Mouse (Mus musculus): ENCODE measurements around the gene Mansc4. TPM values are rescaled to one million over a fixed set of nuclear protein-coding genes. Genes with fewer than 3 reads are reported as not detected.

Gene Mansc4
- polyA plus RNA-seq, 1 experiment from 2014 or later: 6.1 TPM

- ATAC-seq (ENCODE audit: low FRiP score, low TSS enrichment): no peak
- Histone ChIP-seq H3K4me3 (ENCODE audit: low read length) (no peak overlapping the region), H3K27ac (ENCODE audit: low read depth, low read length) (no peak overlapping the region), H3K36me3 (ENCODE audit: control insufficient read depth, insufficient read depth, low read length) (peaks cover 67% of the 10 kb centered on the region), H3K9me3 (ENCODE audit: control insufficient read depth, low read length) (no peaks in the 10 kb centered on the region), H3K9ac (ENCODE audit: low read depth, low read length) (no peak overlapping the region), H3K4me1 (ENCODE audit: control insufficient read depth, insufficient read depth, low read length) (no peaks in the 10 kb centered on the region), H3K27me3 (ENCODE audit: control insufficient read depth, insufficient read depth, low read length) (no peaks in the 10 kb centered on the region), H3K4me2 (replicated peaks; ENCODE audit: low read depth, low read length) (no peak overlapping the region)
- WGBS: 76% methylated on average over 7 of the region's 7 CpGs
Observed at GRCm38 (mm10) chr6:147062694-147063093, 24.1 kb downstream of the Mansc4 start.

GRCm38 (mm10) chr6:147062034-147062433, 24.8 kb downstream of the Mansc4 start:
- H3K9ac ChIP-seq (ENCODE audit: low read depth, low read length): no peak overlapping the region
- H3K27me3 ChIP-seq (ENCODE audit: control insufficient read depth, insufficient read depth, low read length): no peaks in the 10 kb centered on the region
- no peak overlapping the region for H3K4me2 ChIP-seq (replicated peaks; ENCODE audit: low read depth, low read length)
- H3K4me1 ChIP-seq (ENCODE audit: control insufficient read depth, insufficient read depth, low read length): no peaks in the 10 kb centered on the region
- H3K4me3 ChIP-seq (ENCODE audit: low read length): no peak overlapping the region
- H3K27ac ChIP-seq (ENCODE audit: low read depth, low read length): no peak overlapping the region
- no peaks in the 10 kb centered on the region for H3K9me3 ChIP-seq (ENCODE audit: control insufficient read depth, low read length)
- WGBS: 70% methylated on average over 7 of the region's 7 CpGs
- ATAC-seq (ENCODE audit: low FRiP score, low TSS enrichment): no peak
- H3K36me3 ChIP-seq (ENCODE audit: control insufficient read depth, insufficient read depth, low read length): peaks cover 62% of the 10 kb centered on the region

GRCm38 (mm10) chr6:147061630-147062029, 25.2 kb downstream of the Mansc4 start:
- Histone ChIP-seq H3K4me2 (replicated peaks; ENCODE audit: low read depth, low read length) (no peak overlapping the region), H3K9ac (ENCODE audit: low read depth, low read length) (no peak overlapping the region), H3K4me3 (ENCODE audit: low read length) (no peak overlapping the region), H3K27ac (ENCODE audit: low read depth, low read length) (no peak overlapping the region), H3K27me3 (ENCODE audit: control insufficient read depth, insufficient read depth, low read length) (no peaks in the 10 kb centered on the region), H3K4me1 (ENCODE audit: control insufficient read depth, insufficient read depth, low read length) (no peaks in the 10 kb centered on the region), H3K36me3 (ENCODE audit: control insufficient read depth, insufficient read depth, low read length) (peaks cover 61% of the 10 kb centered on the region), H3K9me3 (ENCODE audit: control insufficient read depth, low read length) (no peaks in the 10 kb centered on the region)
- no peak for ATAC-seq (ENCODE audit: low FRiP score, low TSS enrichment)
- WGBS: 90% methylated on average over 9 of the region's 9 CpGs

- H3K4me1 ChIP-seq (ENCODE audit: control insufficient read depth, insufficient read depth, low read length): no peaks in the 10 kb centered on the region
- H3K9ac ChIP-seq (ENCODE audit: low read depth, low read length): no peak overlapping the region
- H3K4me2 ChIP-seq (replicated peaks; ENCODE audit: low read depth, low read length): no peak overlapping the region
- 65% methylated on average over 7 of the region's 7 CpGs for WGBS
- no peaks in the 10 kb centered on the region for H3K27me3 ChIP-seq (ENCODE audit: control insufficient read depth, insufficient read depth, low read length)
- no peak overlapping the region for H3K27ac ChIP-seq (ENCODE audit: low read depth, low read length)
- no peak for ATAC-seq (ENCODE audit: low FRiP score, low TSS enrichment)
- no peaks in the 10 kb centered on the region for H3K9me3 ChIP-seq (ENCODE audit: control insufficient read depth, low read length)
- no peak overlapping the region for H3K4me3 ChIP-seq (ENCODE audit: low read length)
- peaks cover 65% of the 10 kb centered on the region for H3K36me3 ChIP-seq (ENCODE audit: control insufficient read depth, insufficient read depth, low read length)
Observed at GRCm38 (mm10) chr6:147059326-147059725, 27.5 kb downstream of the Mansc4 start.

GRCm38 (mm10) chr6:147055374-147055977, 31.4 kb downstream of the Mansc4 start:
- WGBS: 56% methylated on average over 10 of the region's 10 CpGs
- ATAC-seq (ENCODE audit: low FRiP score, low TSS enrichment): peak; percentile 86
- H3K36me3 ChIP-seq (ENCODE audit: control insufficient read depth, insufficient read depth, low read length): peaks cover 57% of the 10 kb centered on the region

GRCm38 (mm10) chr6:147053785-147054646, 32.8 kb downstream of the Mansc4 start:
- no peak for ATAC-seq (ENCODE audit: low FRiP score, low TSS enrichment)
- Histone ChIP-seq H3K9ac (ENCODE audit: low read depth, low read length) (no peak overlapping the region), H3K36me3 (ENCODE audit: control insufficient read depth, insufficient read depth, low read length) (peaks cover 65% of the 10 kb centered on the region), H3K27ac (ENCODE audit: low read depth, low read length) (no peak overlapping the region), H3K4me2 (replicated peaks; ENCODE audit: low read depth, low read length) (no peak overlapping the region), H3K4me3 (ENCODE audit: low read length) (no peak overlapping the region), H3K9me3 (ENCODE audit: control insufficient read depth, low read length) (no peaks in the 10 kb centered on the region), H3K4me1 (ENCODE audit: control insufficient read depth, insufficient read depth, low read length) (no peaks in the 10 kb centered on the region), H3K27me3 (ENCODE audit: control insufficient read depth, insufficient read depth, low read length) (no peaks in the 10 kb centered on the region)
- 76% methylated on average over 19 of the region's 19 CpGs for WGBS

More at GRCm38 (mm10) chr6:147055374-147055977, 31.4 kb downstream of the Mansc4 start:
- Histone ChIP-seq H3K4me3 (ENCODE audit: low read length) (no peak overlapping the region), H3K4me2 (replicated peaks; ENCODE audit: low read depth, low read length) (no peak overlapping the region), H3K27me3 (ENCODE audit: control insufficient read depth, insufficient read depth, low read length) (no peaks in the 10 kb centered on the region), H3K27ac (ENCODE audit: low read depth, low read length) (no peak overlapping the region), H3K9me3 (ENCODE audit: control insufficient read depth, low read length) (no peaks in the 10 kb centered on the region), H3K4me1 (ENCODE audit: control insufficient read depth, insufficient read depth, low read length) (no peaks in the 10 kb centered on the region), H3K9ac (ENCODE audit: low read depth, low read length) (no peak overlapping the region)

GRCm38 (mm10) chr6:147052440-147052839, 34.4 kb downstream of the Mansc4 start:
- H3K36me3 ChIP-seq (ENCODE audit: control insufficient read depth, insufficient read depth, low read length): peaks cover 68% of the 10 kb centered on the region
- no peaks in the 10 kb centered on the region for H3K9me3 ChIP-seq (ENCODE audit: control insufficient read depth, low read length)
- ATAC-seq (ENCODE audit: low FRiP score, low TSS enrichment): no peak
- H3K4me1 ChIP-seq (ENCODE audit: control insufficient read depth, insufficient read depth, low read length): no peaks in the 10 kb centered on the region
- H3K27me3 ChIP-seq (ENCODE audit: control insufficient read depth, insufficient read depth, low read length): no peaks in the 10 kb centered on the region
- no peak overlapping the region for H3K27ac ChIP-seq (ENCODE audit: low read depth, low read length)
- no peak overlapping the region for H3K9ac ChIP-seq (ENCODE audit: low read depth, low read length)
- 95% methylated on average over 9 of the region's 9 CpGs for WGBS
- no peak overlapping the region for H3K4me2 ChIP-seq (replicated peaks; ENCODE audit: low read depth, low read length)
- no peak overlapping the region for H3K4me3 ChIP-seq (ENCODE audit: low read length)

- ATAC-seq (ENCODE audit: low FRiP score, low TSS enrichment): no peak
- H3K4me2 ChIP-seq (replicated peaks; ENCODE audit: low read depth, low read length): no peak overlapping the region
- H3K27ac ChIP-seq (ENCODE audit: low read depth, low read length): no peak overlapping the region
- peaks cover 70% of the 10 kb centered on the region for H3K36me3 ChIP-seq (ENCODE audit: control insufficient read depth, insufficient read depth, low read length)
- no peak overlapping the region for H3K9ac ChIP-seq (ENCODE audit: low read depth, low read length)
- no peak overlapping the region for H3K4me3 ChIP-seq (ENCODE audit: low read length)
- H3K9me3 ChIP-seq (ENCODE audit: control insufficient read depth, low read length): no peaks in the 10 kb centered on the region
- no peaks in the 10 kb centered on the region for H3K27me3 ChIP-seq (ENCODE audit: control insufficient read depth, insufficient read depth, low read length)
- 96% methylated on average over 8 of the region's 8 CpGs for WGBS
- no peaks in the 10 kb centered on the region for H3K4me1 ChIP-seq (ENCODE audit: control insufficient read depth, insufficient read depth, low read length)
Observed at GRCm38 (mm10) chr6:147051666-147052065, 35.2 kb downstream of the Mansc4 start.

- H3K4me3 ChIP-seq (ENCODE audit: low read length): no peak overlapping the region
- no peak for ATAC-seq (ENCODE audit: low FRiP score, low TSS enrichment)
- no peak overlapping the region for H3K9ac ChIP-seq (ENCODE audit: low read depth, low read length)
- no peak overlapping the region for H3K27ac ChIP-seq (ENCODE audit: low read depth, low read length)
- no peaks in the 10 kb centered on the region for H3K9me3 ChIP-seq (ENCODE audit: control insufficient read depth, low read length)
- H3K36me3 ChIP-seq (ENCODE audit: control insufficient read depth, insufficient read depth, low read length): peaks cover 60% of the 10 kb centered on the region
- no peaks in the 10 kb centered on the region; the same call in 1 of the 2 replicates for H3K4me1 ChIP-seq (ENCODE audit: control insufficient read depth, insufficient read depth, low read length)
- H3K27me3 ChIP-seq (ENCODE audit: control insufficient read depth, insufficient read depth, low read length): no peaks in the 10 kb centered on the region
- no peak overlapping the region for H3K4me2 ChIP-seq (replicated peaks; ENCODE audit: low read depth, low read length)
- 96% methylated on average over 13 of the region's 13 CpGs for whole genome bisulfite sequencing
Observed at GRCm38 (mm10) chr6:147049239-147049805, 37.5 kb downstream of the Mansc4 start.
